Mouse (Mus musculus) liver, embryonic 14.5 days (tissue): ENCODE results near the gene Ly6g6c. TPM values are rescaled to one million over a fixed set of nuclear protein-coding genes. Genes with fewer than 3 reads are reported as not detected.
A peak's percentile ranks its signal among the peaks of the same experiment; 100 is the strongest.

ENCODE experiments used
- ATAC-seq: fragments of 200-750 bp; cut with Nextera tagmentation; 2 replicates; pipeline ENCODE4 v1.8.0; 2017; ENCODE audit warnings: moderate number of reproducible peaks, mild to moderate bottlenecking, moderate library complexity; ENCODE audit not compliant: insufficient read depth
- DNase-seq, 3 experiments: peaks; one replicate each; pipeline ENCODE4 v3.0.0-alpha.2; 2012 to 2013; ENCODE audit warnings: low read depth in 3 of 3, low spot score in 3 of 3
- H3K27ac ChIP-seq: fragments of 300-500 bp; sonication (generic); 2 replicates; pipeline ENCODE4 v1.5.1; 2014; ENCODE audit warnings: moderate library complexity, mild to moderate bottlenecking, control low read depth, inconsistent platforms
- H3K27me3 ChIP-seq: fragments of 300-500 bp; sonication (generic); 2 replicates; pipeline ENCODE4 v1.6.1; 2014; ENCODE audit warnings: mild to moderate bottlenecking, low read length, moderate library complexity; ENCODE audit not compliant: control insufficient read depth, insufficient read depth
- H3K36me3 ChIP-seq: fragments of 300-500 bp; sonication (generic); replicated peaks from 2 replicates; pipeline ENCODE4 v1.6.1; 2014; ENCODE audit warnings: low read depth; ENCODE audit not compliant: control insufficient read depth, insufficient read depth
- H3K4me1 ChIP-seq, 2 experiments: fragments of 200-500 bp in 1 of 2; fragments of 300-500 bp in 1 of 2; sonication (generic) in 1 of 2; replicated peaks; 2 replicates each; pipeline ENCODE4 v1.6.1; 2012 to 2014; ENCODE audit warnings: antibody characterized with exemption in 1 of 2, inconsistent platforms in 1 of 2, low read length in 1 of 2; ENCODE audit not compliant: control insufficient read depth in 2 of 2, insufficient read depth in 2 of 2
- H3K4me2 ChIP-seq: fragments of 300-500 bp; sonication (generic); 2 replicates; pipeline ENCODE4 v1.6.1; 2014; ENCODE audit warnings: low read depth, mild to moderate bottlenecking, control low read depth, moderate library complexity
- H3K4me3 ChIP-seq, 2 experiments: fragments of 200-500 bp in 1 of 2; fragments of 300-500 bp in 1 of 2; sonication (generic) in 1 of 2; 2 replicates each; pipeline ENCODE4 v1.5.1; 2012 to 2014; ENCODE audit warnings: low read depth in 2 of 2, low read length in 2 of 2, mild to moderate bottlenecking in 2 of 2, control low read depth in 1 of 2, inconsistent platforms in 1 of 2, moderate library complexity in 1 of 2; ENCODE audit not compliant: insufficient read depth in 1 of 2
- H3K9ac ChIP-seq: fragments of 300-500 bp; sonication (generic); replicated peaks from 2 replicates; pipeline ENCODE4 v1.6.1; 2014; ENCODE audit warnings: mild to moderate bottlenecking, control low read depth, moderate library complexity
- H3K9me3 ChIP-seq: fragments of 300-500 bp; sonication (generic); 2 replicates; pipeline ENCODE4 v1.6.1; 2016; ENCODE audit warnings: low read length, mixed read lengths; ENCODE audit not compliant: control insufficient read depth
- CTCF ChIP-seq: IDR thresholded peaks from 2 replicates; pipeline ENCODE4 v1.5.1; 2016; ENCODE audit warnings: antibody characterized with exemption, low read depth, control low read depth
- EP300 ChIP-seq: IDR thresholded peaks from 2 replicates; pipeline ENCODE4 v1.6.1; 2016; ENCODE audit warnings: antibody characterized with exemption, low read depth
- WGBS: fragments of 180-500 bp; shearing (Covaris S2); extraction: QIAGEN DNeasy Blood & Tissue Kit; methylation state at CpG from one replicate; pipeline ENCODE4 v1.1.7; 2014; ENCODE audit not compliant: insufficient replicate concordance; 5-methylcytosine and 5-hydroxymethylcytosine counted together
- polyA plus RNA-seq, 2 experiments: library from polyadenylated mRNA; depleted of rRNA in 1 of 2; stranded (reverse) in 1 of 2; unstranded in 1 of 2; fragments of >200 nt; fragmentation: Nextera tagmentation in 1 of 2; extraction: Ambion mirVana in 1 of 2; gene quantifications; 2 replicates each; pipeline versions ENCODE4 v1.2.1 to v1.2.3; 2012 to 2014

Gene Ly6g6c
- polyA plus RNA-seq, 2 experiments: 0.26 to 0.37 TPM

GRCm38 (mm10) chr17:35047688-35048087, 17.5 kb upstream of the Ly6g6c start:
- no peaks in the 10 kb centered on the region for H3K9me3 ChIP-seq
- DNase-seq: peak in 2 of 3 experiments; percentile 51 to 64
- peak overlapping the region; percentile 81 for H3K27ac ChIP-seq
- peak overlapping the region; percentile 34 to 38; a peak in 3 of 4 replicates for H3K4me3 ChIP-seq
- H3K4me2 ChIP-seq: peak overlapping the region; percentile 98
- 9% methylated on average over 1 of the region's 1 CpGs for WGBS
- H3K9ac ChIP-seq: peak overlapping the region; percentile 57
- no peak for ATAC-seq
- H3K27me3 ChIP-seq: no peaks in the 10 kb centered on the region
- TF ChIP-seq EP300 (peak; percentile 14; the same call in 1 of the 2 replicates), CTCF (no peak)
- H3K36me3 ChIP-seq: peaks cover 7% of the 10 kb centered on the region
- peaks cover 63 to 65% of the 10 kb centered on the region in 2 experiments for H3K4me1 ChIP-seq

- Histone ChIP-seq H3K9me3 (no peaks in the 10 kb centered on the region), H3K27ac (peak overlapping the region; percentile 81), H3K27me3 (no peaks in the 10 kb centered on the region), H3K4me2 (peak overlapping the region; percentile 98), H3K4me1 (peaks cover 63 to 65% of the 10 kb centered on the region in 2 experiments), H3K4me3 (peak overlapping the region; percentile 34 to 38), H3K36me3 (peaks cover 14% of the 10 kb centered on the region), H3K9ac (peak overlapping the region; percentile 57)
- TF ChIP-seq CTCF: no peak
- TF ChIP-seq EP300: no peak
- WGBS: 3% methylated on average over 11 of the region's 11 CpGs
- no peak for DNase-seq
- no peak for ATAC-seq
These were observed 16.8 kb upstream of the Ly6g6c start for GRCm38 (mm10) chr17:35048149-35048931.

GRCm38 (mm10) chr17:35048932-35049440, 16.2 kb upstream of the Ly6g6c start:
- DNase-seq: no peak
- H3K36me3 ChIP-seq: peaks cover 20% of the 10 kb centered on the region
- TF ChIP-seq EP300 (no peak), CTCF (no peak)
- H3K27me3 ChIP-seq: no peaks in the 10 kb centered on the region
- peak overlapping the region; percentile 81 for H3K27ac ChIP-seq
- no peaks in the 10 kb centered on the region for H3K9me3 ChIP-seq
- no peak overlapping the region; the same call in 1 of the 2 replicates for H3K9ac ChIP-seq
- peak overlapping the region in 1 of 2 experiments; percentile 81; a peak in 1 of 4 replicates for H3K4me3 ChIP-seq
- peak overlapping the region; percentile 98 for H3K4me2 ChIP-seq
- WGBS: 32% methylated on average over 5 of the region's 5 CpGs
- ATAC-seq: no peak
- peaks cover 57 to 59% of the 10 kb centered on the region in 2 experiments for H3K4me1 ChIP-seq

- Histone ChIP-seq H3K4me1 (peaks cover 51 to 53% of the 10 kb centered on the region in 2 experiments), H3K9ac (peak within 1 kb of the TSS; percentile 89), H3K4me2 (peak within 1 kb of the TSS; percentile 98), H3K27me3 (no peaks in the 10 kb centered on the region), H3K4me3 (peak within 1 kb of the TSS; percentile 81 to 93), H3K9me3 (no peaks in the 10 kb centered on the region), H3K36me3 (peaks cover 25% of the 10 kb centered on the region), H3K27ac (peak within 1 kb of the TSS; percentile 81)
- WGBS: 1% methylated on average over 11 of the region's 11 CpGs
- TF ChIP-seq CTCF: peak; percentile 47
- no peak for TF ChIP-seq EP300
- DNase-seq: peak in 1 of 3 experiments; percentile 60
- ATAC-seq: peak; percentile 7; the same call in 1 of the 2 replicates
These were observed 15.6 kb upstream of the Ly6g6c start, which contains the start of gene Clic1 for GRCm38 (mm10) chr17:35049561-35050016. TSS of gene Clic1 (plus strand) at chr17:35049966.
